Mouse (Mus musculus) small intestine, adult 2 months (tissue): ENCODE results near the gene Gm20521.

ENCODE experiments used
- CTCF ChIP-seq: fragments of 200-500 bp; IDR thresholded peaks from 2 replicates; pipeline ENCODE4 v1.5.1; 2012; ENCODE audit warnings: low read depth, mild to moderate bottlenecking, control low read depth, inconsistent platforms, low read length, moderate library complexity, mixed read lengths; ENCODE audit not compliant: insufficient replicate concordance, insufficient read length; ENCODE audit errors: extremely low read depth
- POLR2A ChIP-seq: fragments of 200-500 bp; IDR thresholded peaks from 2 replicates; pipeline ENCODE4 v1.6.1; 2012; ENCODE audit warnings: low read depth, mild to moderate bottlenecking, control low read depth, inconsistent platforms, low read length, moderate library complexity

GRCm38 (mm10) chr14:54843461-54843860, 39.8 kb upstream of the Gm20521 start:
- TF ChIP-seq CTCF (no peak), POLR2A (no peak)
